Mouse (Mus musculus): ENCODE results near the gene Trim80. TPM values are rescaled to one million over a fixed set of nuclear protein-coding genes. Genes with fewer than 3 reads are reported as not detected.

The Trim80 gene
- polyA plus RNA-seq, 1 experiment, result not detected

DNA sequence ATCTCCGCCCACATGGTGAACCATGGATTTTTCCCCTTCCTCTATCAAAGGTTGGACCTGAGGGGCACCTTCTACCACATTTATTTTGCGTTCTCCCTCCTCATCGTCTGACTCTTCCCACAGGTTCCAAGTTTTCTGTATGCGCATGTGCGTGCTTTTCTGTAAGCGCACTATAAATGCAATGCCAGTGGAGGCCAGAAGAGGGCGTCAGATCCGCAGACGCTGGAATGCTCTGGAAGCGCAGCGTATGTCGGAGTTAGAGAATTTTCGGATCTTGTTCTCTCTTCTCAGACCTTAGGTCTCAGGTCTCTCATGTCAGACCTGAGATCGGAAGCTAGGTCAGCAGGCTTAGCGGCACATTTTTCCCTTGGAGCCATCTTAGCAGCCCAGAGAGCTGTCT, 15.3 kb downstream of the Trim80 start:
- no peak overlapping the region for H3K4me2 ChIP-seq (ENCODE audit: low read depth)

DNA sequence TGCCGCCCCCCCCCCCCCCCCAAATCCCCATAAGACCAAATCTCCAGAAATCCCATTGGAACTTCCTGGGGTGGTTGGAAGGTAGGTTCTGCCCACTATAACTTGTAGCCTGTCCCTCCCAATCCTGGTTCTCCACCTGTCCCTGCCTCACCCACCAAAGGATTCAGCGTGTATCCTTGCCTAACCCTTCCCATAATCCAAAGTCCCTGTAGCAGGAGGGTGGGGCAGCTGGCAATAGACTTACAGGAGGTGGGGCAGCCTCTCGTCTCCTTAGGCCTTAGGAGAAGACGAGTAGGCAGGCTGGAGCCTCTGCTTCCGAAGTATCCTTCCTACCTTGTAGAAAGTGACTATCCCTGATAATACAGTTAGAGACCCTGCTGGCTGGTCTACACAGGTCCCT, 15.8 kb downstream of the Trim80 start:
- H3K79me2 ChIP-seq (ENCODE audit: control insufficient read depth, insufficient read depth), result no peaks in the 10 kb centered on the region
- H3ac ChIP-seq (ENCODE audit: control insufficient read depth, insufficient read length), result no peak overlapping the region
- peaks cover 14% of the 10 kb centered on the region for H3K27me3 ChIP-seq (ENCODE audit: control insufficient read depth, insufficient read depth, insufficient read length)
- H3K36me3 ChIP-seq (ENCODE audit: control insufficient read depth, insufficient read depth), result no peaks in the 10 kb centered on the region
- no peak for TF ChIP-seq REST (IDR thresholded peaks at IDR 0.05; ENCODE audit: insufficient read depth, insufficient read length)
- no peak for TF ChIP-seq POLR2AphosphoS2 (IDR thresholded peaks at IDR 0.05; ENCODE audit: insufficient read length, low read depth)
- no peak for TF ChIP-seq TCF3 (IDR thresholded peaks at IDR 0.05; ENCODE audit: insufficient read length, low read depth)
- no peak for TF ChIP-seq MYOD1 (IDR thresholded peaks at IDR 0.05; ENCODE audit: control insufficient read depth in 1 of 3, insufficient read length in 2 of 3, low read depth in 2 of 3)
- no peak for TF ChIP-seq SRF (IDR thresholded peaks at IDR 0.05; ENCODE audit: control insufficient read depth, insufficient read length, low read depth)
- no peak for TF ChIP-seq CEBPB (IDR thresholded peaks at IDR 0.05; ENCODE audit: insufficient read depth, poor library complexity, severe bottlenecking)
- no peak for TF ChIP-seq TCF12 (IDR thresholded peaks at IDR 0.05; ENCODE audit: insufficient read depth, poor library complexity, severe bottlenecking)
- no peak for TF ChIP-seq MYOG (IDR thresholded peaks at IDR 0.05; ENCODE audit: control insufficient read depth in 1 of 3, insufficient read depth in 1 of 3, insufficient read length in 2 of 3, low read depth in 2 of 3)
- TF ChIP-seq POLR2A (IDR thresholded peaks at IDR 0.05; ENCODE audit: insufficient read length, low read depth), result no peak
- no peak for TF ChIP-seq USF1 (IDR thresholded peaks at IDR 0.05; ENCODE audit: low read depth)
- no peak for TF ChIP-seq MAX (IDR thresholded peaks at IDR 0.05; ENCODE audit: low read depth)
- TF ChIP-seq E2F4 (IDR thresholded peaks at IDR 0.05; ENCODE audit: insufficient read depth), result no peak
- H3K4me3 ChIP-seq, result no peak overlapping the region
- H3K4me2 ChIP-seq (ENCODE audit: low read depth), result no peak overlapping the region

More for the DNA sequence above, 15.3 kb downstream of the Trim80 start:
- TF ChIP-seq TCF12 (IDR thresholded peaks at IDR 0.05; ENCODE audit: insufficient read depth, poor library complexity, severe bottlenecking) (no peak), E2F4 (IDR thresholded peaks at IDR 0.05; ENCODE audit: insufficient read depth) (no peak), USF1 (IDR thresholded peaks at IDR 0.05; ENCODE audit: low read depth) (no peak), CEBPB (IDR thresholded peaks at IDR 0.05; ENCODE audit: insufficient read depth, poor library complexity, severe bottlenecking) (no peak), REST (IDR thresholded peaks at IDR 0.05; ENCODE audit: insufficient read depth, insufficient read length) (no peak)
- no peak overlapping the region for H3ac ChIP-seq (ENCODE audit: control insufficient read depth, insufficient read length)
- H3K4me3 ChIP-seq, result no peak overlapping the region
- peaks cover 14% of the 10 kb centered on the region for H3K27me3 ChIP-seq (ENCODE audit: control insufficient read depth, insufficient read depth, insufficient read length)
- H3K36me3 ChIP-seq (ENCODE audit: control insufficient read depth, insufficient read depth), result no peaks in the 10 kb centered on the region
- no peaks in the 10 kb centered on the region for H3K79me2 ChIP-seq (ENCODE audit: control insufficient read depth, insufficient read depth)

DNA sequence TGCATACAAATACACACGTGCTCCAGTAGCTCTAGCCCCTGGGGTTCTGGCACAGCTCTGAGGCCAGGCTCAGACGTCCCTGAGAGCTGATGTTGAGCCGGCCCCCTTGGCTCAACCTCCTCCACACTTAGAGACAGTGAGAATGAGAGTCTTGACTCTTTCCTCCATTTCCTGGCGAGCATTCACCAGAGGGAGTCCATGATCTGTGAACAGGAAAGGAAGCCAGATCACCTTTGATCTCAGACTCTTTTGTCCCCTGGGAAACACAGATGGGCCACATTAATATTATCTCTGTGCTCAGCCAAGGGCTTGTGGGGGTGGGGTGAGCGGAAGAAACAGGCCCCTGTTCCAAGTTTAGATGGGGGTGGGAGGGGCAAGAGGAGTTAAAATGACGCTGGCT, 17.1 kb downstream of the Trim80 start:
- H3K79me2 ChIP-seq (ENCODE audit: control insufficient read depth, insufficient read depth), result no peaks in the 10 kb centered on the region
- no peak overlapping the region for H3K4me3 ChIP-seq
- no peak overlapping the region for H3K4me2 ChIP-seq (ENCODE audit: low read depth)
- TF ChIP-seq MYOD1 (IDR thresholded peaks at IDR 0.05; ENCODE audit: control insufficient read depth in 1 of 3, insufficient read length in 2 of 3, low read depth in 2 of 3) (no peak), SRF (IDR thresholded peaks at IDR 0.05; ENCODE audit: control insufficient read depth, insufficient read length, low read depth) (no peak), TCF3 (IDR thresholded peaks at IDR 0.05; ENCODE audit: insufficient read length, low read depth) (no peak), TCF12 (IDR thresholded peaks at IDR 0.05; ENCODE audit: insufficient read depth, poor library complexity, severe bottlenecking) (no peak), REST (IDR thresholded peaks at IDR 0.05; ENCODE audit: insufficient read depth, insufficient read length) (no peak), USF1 (IDR thresholded peaks at IDR 0.05; ENCODE audit: low read depth) (no peak), MYOG (IDR thresholded peaks at IDR 0.05; ENCODE audit: control insufficient read depth in 1 of 3, insufficient read depth in 1 of 3, insufficient read length in 2 of 3, low read depth in 2 of 3) (no peak), MAX (IDR thresholded peaks at IDR 0.05; ENCODE audit: low read depth) (no peak), POLR2AphosphoS2 (IDR thresholded peaks at IDR 0.05; ENCODE audit: insufficient read length, low read depth) (no peak), CEBPB (IDR thresholded peaks at IDR 0.05; ENCODE audit: insufficient read depth, poor library complexity, severe bottlenecking) (no peak), POLR2A (IDR thresholded peaks at IDR 0.05; ENCODE audit: insufficient read length, low read depth) (no peak)
- H3ac ChIP-seq (ENCODE audit: control insufficient read depth, insufficient read length), result no peak overlapping the region
- H3K27me3 ChIP-seq (ENCODE audit: control insufficient read depth, insufficient read depth, insufficient read length), result peaks cover 14% of the 10 kb centered on the region
- no peaks in the 10 kb centered on the region for H3K36me3 ChIP-seq (ENCODE audit: control insufficient read depth, insufficient read depth)

- no peak overlapping the region for H3K4me2 ChIP-seq (ENCODE audit: low read depth)
- H3K27me3 ChIP-seq (ENCODE audit: control insufficient read depth, insufficient read depth, insufficient read length), result peaks cover 19% of the 10 kb centered on the region
- no peaks in the 10 kb centered on the region for H3K36me3 ChIP-seq (ENCODE audit: control insufficient read depth, insufficient read depth)
- TF ChIP-seq POLR2AphosphoS2 (IDR thresholded peaks at IDR 0.05; ENCODE audit: insufficient read length, low read depth) (no peak), REST (IDR thresholded peaks at IDR 0.05; ENCODE audit: insufficient read depth, insufficient read length) (no peak), CEBPB (IDR thresholded peaks at IDR 0.05; ENCODE audit: insufficient read depth, poor library complexity, severe bottlenecking) (no peak), MAX (IDR thresholded peaks at IDR 0.05; ENCODE audit: low read depth) (no peak), USF1 (IDR thresholded peaks at IDR 0.05; ENCODE audit: low read depth) (no peak), POLR2A (IDR thresholded peaks at IDR 0.05; ENCODE audit: insufficient read length, low read depth) (no peak), TCF12 (IDR thresholded peaks at IDR 0.05; ENCODE audit: insufficient read depth, poor library complexity, severe bottlenecking) (no peak), SRF (IDR thresholded peaks at IDR 0.05; ENCODE audit: control insufficient read depth, insufficient read length, low read depth) (no peak), MYOD1 (IDR thresholded peaks at IDR 0.05; ENCODE audit: control insufficient read depth in 1 of 3, insufficient read length in 2 of 3, low read depth in 2 of 3) (no peak), TCF3 (IDR thresholded peaks at IDR 0.05; ENCODE audit: insufficient read length, low read depth) (no peak), MYOG (IDR thresholded peaks at IDR 0.05; ENCODE audit: control insufficient read depth in 1 of 3, insufficient read depth in 1 of 3, insufficient read length in 2 of 3, low read depth in 2 of 3) (no peak), E2F4 (IDR thresholded peaks at IDR 0.05; ENCODE audit: insufficient read depth) (no peak)
- H3ac ChIP-seq (ENCODE audit: control insufficient read depth, insufficient read length), result no peak overlapping the region
- H3K4me3 ChIP-seq, result no peak overlapping the region
- no peaks in the 10 kb centered on the region for H3K79me2 ChIP-seq (ENCODE audit: control insufficient read depth, insufficient read depth)
Measured at GRCm38 (mm10) chr11:115460976-115461375, 20.6 kb downstream of the Trim80 start.

DNA sequence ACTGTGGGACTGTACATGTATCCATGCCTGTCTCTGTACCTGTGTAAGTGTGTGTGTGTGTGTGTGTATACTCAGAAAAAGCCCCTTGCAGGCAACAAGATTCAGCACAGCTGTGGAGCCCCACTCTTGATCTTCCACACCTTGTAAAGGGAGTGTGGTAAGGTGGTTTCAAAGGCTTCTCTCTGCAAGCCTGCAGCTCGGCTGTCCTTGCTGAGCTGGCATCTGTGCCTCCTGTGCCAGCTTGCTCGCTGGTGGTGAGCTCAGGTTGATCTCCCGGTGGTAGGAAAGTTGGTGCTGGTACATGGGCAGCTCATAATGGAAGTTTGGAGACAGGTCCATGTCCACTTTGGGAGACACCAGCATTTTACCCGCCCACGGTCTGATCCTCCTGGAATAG, 21.5 kb downstream of the Trim80 start:
- H3K79me2 ChIP-seq (ENCODE audit: control insufficient read depth, insufficient read depth), result no peaks in the 10 kb centered on the region
- peaks cover 15% of the 10 kb centered on the region for H3K27me3 ChIP-seq (ENCODE audit: control insufficient read depth, insufficient read depth, insufficient read length)
- H3K36me3 ChIP-seq (ENCODE audit: control insufficient read depth, insufficient read depth), result no peaks in the 10 kb centered on the region
- H3ac ChIP-seq (ENCODE audit: control insufficient read depth, insufficient read length), result no peak overlapping the region
- H3K4me2 ChIP-seq (ENCODE audit: low read depth), result no peak overlapping the region
- no peak for TF ChIP-seq SRF (IDR thresholded peaks at IDR 0.05; ENCODE audit: control insufficient read depth, insufficient read length, low read depth)
- TF ChIP-seq MYOD1 (IDR thresholded peaks at IDR 0.05; ENCODE audit: control insufficient read depth in 1 of 3, insufficient read length in 2 of 3, low read depth in 2 of 3), result no peak
- no peak for TF ChIP-seq MAX (IDR thresholded peaks at IDR 0.05; ENCODE audit: low read depth)
- no peak for TF ChIP-seq TCF12 (IDR thresholded peaks at IDR 0.05; ENCODE audit: insufficient read depth, poor library complexity, severe bottlenecking)
- TF ChIP-seq USF1 (IDR thresholded peaks at IDR 0.05; ENCODE audit: low read depth), result no peak
- TF ChIP-seq E2F4 (IDR thresholded peaks at IDR 0.05; ENCODE audit: insufficient read depth), result no peak
- no peak for TF ChIP-seq REST (IDR thresholded peaks at IDR 0.05; ENCODE audit: insufficient read depth, insufficient read length)
- TF ChIP-seq POLR2AphosphoS2 (IDR thresholded peaks at IDR 0.05; ENCODE audit: insufficient read length, low read depth), result no peak
- TF ChIP-seq MYOG (IDR thresholded peaks at IDR 0.05; ENCODE audit: control insufficient read depth in 1 of 3, insufficient read depth in 1 of 3, insufficient read length in 2 of 3, low read depth in 2 of 3), result no peak
- no peak for TF ChIP-seq POLR2A (IDR thresholded peaks at IDR 0.05; ENCODE audit: insufficient read length, low read depth)
- no peak for TF ChIP-seq TCF3 (IDR thresholded peaks at IDR 0.05; ENCODE audit: insufficient read length, low read depth)
- H3K4me3 ChIP-seq, result no peak overlapping the region
